Mouse (Mus musculus): ENCODE results near the gene Foxp1. TPM values are rescaled to one million over a fixed set of nuclear protein-coding genes. Genes with fewer than 3 reads are reported as not detected.

The Foxp1 gene
- polyA plus RNA-seq, 1 experiment, result 88.7 TPM

DNA sequence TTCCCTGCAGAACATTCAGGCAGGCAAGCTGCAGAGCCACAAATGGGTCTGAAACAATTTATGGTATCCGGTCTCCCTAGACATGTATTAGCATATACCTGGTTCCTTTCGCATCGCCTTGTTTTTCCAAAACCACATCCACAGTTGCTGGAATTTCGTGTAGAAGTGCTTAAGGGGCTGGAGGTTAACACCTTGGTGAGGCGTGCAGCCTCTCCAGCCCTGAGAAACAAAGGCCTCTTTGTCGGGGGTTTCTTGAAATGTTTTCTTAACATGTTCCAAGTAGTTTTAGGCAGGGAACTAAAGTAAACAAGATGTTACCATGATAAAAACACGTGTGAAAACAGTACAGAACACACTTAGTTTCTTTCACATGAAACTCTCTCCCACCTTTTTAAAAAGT, 550.1 kb downstream of the Foxp1 start:
- no peak for TF ChIP-seq GATA1 (IDR thresholded peaks at IDR 0.05; ENCODE audit: low read length)

DNA sequence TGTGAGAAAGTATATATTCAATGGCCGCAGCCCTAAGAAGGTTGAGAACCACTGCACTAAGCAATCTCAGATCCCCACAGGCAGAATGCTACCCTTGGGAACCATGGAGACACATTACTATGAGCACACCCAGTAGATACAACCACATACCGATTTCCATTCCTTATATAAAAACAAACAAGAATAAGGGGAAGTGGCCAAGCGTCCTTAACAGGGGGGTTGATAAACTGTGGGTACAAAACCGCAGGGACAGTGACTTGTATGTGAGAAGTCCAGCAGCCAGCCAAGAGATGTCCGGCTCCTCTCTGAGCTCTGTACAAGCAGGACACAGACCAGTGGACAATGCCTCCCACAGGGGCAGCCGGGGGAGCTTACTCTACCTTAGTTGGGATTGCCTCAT, 563.2 kb downstream of the Foxp1 start:
- TF ChIP-seq GATA1 (IDR thresholded peaks at IDR 0.05; ENCODE audit: low read length), result no peak

DNA sequence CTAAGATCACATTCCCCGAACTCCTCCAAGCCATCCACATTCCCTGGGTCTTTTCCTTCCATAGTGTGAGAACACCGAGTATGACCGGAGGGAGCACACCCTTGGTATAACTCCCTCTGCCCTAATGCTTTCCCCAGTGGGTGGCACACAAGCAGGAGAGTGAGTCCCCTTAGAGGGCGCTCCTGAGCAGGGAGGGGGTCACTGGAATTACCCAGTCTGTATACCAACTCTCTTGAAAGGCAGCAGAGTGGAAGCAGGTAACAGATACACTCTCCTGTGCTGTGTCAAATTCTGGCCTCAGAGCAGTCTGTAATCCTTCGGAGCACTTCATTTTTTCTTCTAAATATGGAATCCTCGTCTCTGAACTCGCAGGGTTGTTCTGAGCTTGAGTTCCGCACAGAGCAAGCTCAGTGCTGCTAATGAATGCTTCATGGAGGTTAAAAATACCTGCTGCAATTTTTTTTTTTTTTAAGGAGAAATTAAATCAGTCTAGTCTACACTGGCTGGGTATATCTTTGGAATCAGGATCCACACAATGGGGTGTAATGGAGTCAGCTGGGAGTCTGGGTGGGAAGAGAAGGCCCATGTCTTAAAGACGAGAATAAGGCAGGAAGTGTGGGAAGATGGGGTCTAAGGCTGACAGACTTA, 565.9 kb downstream of the Foxp1 start:
- no peak for TF ChIP-seq GATA1 (IDR thresholded peaks at IDR 0.05; ENCODE audit: low read length)

DNA sequence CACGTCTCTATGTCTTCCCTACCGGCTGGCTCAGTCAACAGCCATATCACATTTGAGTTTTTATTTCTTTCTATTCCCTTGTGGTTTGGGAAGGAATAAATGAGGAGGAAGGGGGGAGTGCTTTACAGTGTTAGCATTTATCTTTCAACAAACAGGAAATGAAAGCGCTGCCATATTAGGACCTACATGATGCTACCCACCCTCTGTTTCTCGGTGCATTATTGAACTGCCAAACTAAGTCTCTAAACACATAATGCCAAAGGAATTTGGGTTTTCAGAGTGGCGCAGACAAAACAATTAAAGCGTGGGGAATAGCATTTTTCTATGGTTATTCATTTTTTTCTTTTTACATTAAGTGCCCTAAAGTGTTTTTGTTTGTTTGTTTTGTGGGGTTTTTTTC, 566.8 kb downstream of the Foxp1 start:
- no peak for TF ChIP-seq GATA1 (IDR thresholded peaks at IDR 0.05; ENCODE audit: low read length)

DNA sequence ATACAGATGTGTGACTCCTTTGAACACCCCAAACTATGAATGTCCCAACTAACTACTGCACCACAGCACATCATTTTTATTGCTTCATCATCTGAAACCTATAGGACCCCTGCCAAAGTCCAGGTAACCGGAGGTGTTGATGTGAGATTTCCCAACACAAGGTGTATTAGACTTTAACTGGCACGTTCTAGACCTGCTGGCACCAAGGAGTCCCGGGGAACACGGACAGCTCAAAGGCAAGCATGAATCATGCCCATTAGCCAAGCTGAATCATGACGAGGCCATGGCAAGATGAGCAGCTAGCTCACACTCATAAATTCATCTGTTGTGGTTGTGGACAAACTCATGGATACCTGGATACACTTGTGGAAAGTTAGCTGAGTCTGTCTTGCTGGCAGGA, 568.1 kb downstream of the Foxp1 start:
- no peak for TF ChIP-seq GATA1 (IDR thresholded peaks at IDR 0.05; ENCODE audit: low read length)

DNA sequence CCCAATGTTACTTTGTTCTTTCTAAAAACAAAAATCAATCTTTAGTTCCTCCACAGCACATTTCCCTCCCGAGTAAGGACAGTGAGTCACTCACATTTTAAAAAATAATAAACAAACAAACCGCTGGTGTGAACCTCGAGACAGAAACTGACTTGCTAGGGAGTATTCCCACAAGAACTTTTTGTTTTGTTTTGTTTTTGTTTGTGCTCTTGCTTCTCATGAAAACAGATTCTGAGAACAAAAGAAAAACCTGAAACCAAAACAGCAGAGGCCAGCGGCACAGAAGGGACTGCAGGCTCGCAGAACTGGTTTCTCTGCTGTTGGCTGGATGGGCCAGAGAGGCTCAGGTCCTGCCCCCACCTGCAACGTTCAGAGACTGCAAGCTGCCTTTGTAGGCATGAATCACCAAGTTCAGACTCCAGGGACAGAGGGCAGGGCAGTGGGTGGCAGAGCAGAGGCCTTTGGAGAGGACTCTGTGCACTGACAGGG, 572.8 kb downstream of the Foxp1 start:
- TF ChIP-seq GATA1 (IDR thresholded peaks at IDR 0.05; ENCODE audit: low read length), result no peak

DNA sequence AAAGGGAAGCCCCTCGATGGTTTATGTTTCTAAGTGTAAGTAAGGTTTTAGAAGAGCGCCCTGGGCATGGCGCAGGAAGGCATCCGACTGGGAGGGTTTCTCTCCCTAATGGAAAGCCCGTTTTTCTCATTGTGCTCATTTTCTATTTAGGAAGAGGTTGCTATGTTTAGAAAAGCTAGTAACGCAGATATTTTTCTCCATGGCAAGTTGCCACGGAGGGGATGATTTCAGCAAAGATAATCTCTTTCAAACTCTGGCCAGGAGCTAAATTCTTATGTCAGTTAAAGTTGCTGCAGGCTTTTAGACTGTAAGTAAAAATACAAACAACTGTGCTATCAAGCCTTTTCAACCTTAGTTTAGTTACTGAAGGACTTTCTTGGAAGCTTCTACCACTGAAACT, 573.2 kb downstream of the Foxp1 start:
- no peak for TF ChIP-seq GATA1 (IDR thresholded peaks at IDR 0.05; ENCODE audit: low read length)

DNA sequence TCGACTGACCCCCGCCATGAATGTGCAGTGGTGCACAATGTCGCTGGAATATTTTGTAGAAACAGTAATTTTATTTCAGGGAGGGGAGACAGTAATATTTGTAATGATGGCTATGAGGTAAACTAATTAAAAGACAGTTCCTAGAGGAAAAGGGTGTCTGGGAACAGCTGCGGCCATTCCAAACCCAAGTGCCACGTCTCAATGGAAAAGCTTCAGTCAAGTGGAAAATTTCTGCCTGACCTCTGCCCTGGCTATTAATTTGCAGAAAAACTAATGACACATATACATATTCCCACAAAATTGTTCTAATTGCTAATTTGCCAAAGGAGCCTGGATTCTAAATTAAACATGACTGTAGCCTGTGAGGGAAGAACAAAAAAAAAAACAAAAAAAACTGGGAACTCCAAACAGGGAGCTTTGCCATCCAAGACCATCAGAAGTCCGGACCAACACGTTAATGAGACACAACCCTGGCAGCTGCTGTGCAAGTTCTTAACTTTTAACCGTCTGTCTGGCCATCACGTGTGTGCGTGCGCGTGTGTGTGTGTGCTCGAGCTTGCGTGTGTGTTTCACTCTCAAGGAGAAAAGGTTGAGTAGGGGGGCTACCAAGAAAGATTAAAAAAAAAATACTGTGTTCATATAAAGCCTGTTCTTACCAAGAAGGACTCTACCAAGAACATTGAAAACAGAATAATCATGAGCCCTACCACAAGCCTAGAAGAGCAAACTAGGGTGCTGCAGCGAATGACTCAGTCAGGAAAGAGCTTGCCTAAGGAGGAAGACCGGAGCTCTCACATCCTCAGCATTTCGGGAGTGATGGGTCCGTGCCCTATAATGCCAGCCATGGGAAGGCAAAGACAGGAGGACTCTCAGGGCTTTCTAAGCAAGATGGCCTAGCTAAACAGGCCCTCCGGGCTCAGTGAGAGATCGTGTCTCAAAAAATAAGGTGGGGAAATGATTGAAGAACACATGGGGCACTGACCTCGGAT, 574.1 kb downstream of the Foxp1 start:
- TF ChIP-seq GATA1 (IDR thresholded peaks at IDR 0.05; ENCODE audit: low read length), result no peak

DNA sequence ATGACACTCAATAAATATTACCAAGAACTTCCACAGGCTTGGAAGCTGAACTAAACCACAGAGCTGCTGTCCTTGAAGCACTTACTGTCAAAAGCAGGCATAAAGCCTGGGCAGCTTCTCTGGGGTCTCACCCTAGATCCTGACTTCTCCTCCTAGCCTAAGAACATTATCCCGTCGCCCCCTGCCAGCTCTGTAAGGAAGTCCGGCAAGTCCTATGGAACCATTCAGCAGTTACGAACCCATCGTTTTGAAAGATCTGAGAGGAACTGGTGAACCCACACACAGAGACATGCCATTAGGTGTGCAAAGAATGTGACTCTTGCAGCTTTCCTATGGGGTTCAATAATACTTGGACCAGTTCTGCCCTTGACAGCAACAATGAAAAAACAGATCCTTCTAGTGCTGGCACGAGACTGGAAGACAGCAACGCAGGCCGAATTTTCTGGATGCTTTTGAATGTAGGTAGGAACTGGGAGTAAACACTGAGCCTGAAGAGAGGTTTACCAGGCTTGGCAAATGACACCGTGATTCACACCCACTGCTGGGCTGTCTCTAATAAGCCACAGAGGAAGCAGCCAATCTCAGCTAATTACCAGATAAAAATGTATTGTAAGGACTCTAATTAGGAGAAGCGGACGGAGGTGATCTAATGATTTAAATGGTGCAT, 574.9 kb downstream of the Foxp1 start:
- TF ChIP-seq GATA1 (IDR thresholded peaks at IDR 0.05; ENCODE audit: low read length), result no peak

DNA sequence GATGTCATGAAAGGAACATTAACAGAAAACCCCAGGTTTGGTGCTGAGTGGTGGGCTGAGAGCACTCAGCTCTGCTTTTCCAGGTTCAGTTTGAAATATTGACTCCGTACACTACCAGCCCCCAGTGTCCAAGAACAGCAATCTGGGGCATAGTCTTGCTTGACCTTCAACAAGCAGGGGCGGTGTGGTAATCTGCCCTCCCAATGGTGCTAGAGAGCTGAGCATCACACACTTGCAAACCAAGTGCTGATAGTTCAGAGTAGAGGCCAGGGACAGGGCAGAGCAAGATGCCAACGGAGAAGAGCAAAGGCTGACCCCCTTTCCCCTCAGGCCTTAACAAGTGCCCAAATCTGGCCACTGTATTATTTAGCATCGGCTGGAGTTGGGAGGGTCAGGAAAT, 575.8 kb downstream of the Foxp1 start:
- TF ChIP-seq GATA1 (IDR thresholded peaks at IDR 0.05; ENCODE audit: low read length), result no peak

DNA sequence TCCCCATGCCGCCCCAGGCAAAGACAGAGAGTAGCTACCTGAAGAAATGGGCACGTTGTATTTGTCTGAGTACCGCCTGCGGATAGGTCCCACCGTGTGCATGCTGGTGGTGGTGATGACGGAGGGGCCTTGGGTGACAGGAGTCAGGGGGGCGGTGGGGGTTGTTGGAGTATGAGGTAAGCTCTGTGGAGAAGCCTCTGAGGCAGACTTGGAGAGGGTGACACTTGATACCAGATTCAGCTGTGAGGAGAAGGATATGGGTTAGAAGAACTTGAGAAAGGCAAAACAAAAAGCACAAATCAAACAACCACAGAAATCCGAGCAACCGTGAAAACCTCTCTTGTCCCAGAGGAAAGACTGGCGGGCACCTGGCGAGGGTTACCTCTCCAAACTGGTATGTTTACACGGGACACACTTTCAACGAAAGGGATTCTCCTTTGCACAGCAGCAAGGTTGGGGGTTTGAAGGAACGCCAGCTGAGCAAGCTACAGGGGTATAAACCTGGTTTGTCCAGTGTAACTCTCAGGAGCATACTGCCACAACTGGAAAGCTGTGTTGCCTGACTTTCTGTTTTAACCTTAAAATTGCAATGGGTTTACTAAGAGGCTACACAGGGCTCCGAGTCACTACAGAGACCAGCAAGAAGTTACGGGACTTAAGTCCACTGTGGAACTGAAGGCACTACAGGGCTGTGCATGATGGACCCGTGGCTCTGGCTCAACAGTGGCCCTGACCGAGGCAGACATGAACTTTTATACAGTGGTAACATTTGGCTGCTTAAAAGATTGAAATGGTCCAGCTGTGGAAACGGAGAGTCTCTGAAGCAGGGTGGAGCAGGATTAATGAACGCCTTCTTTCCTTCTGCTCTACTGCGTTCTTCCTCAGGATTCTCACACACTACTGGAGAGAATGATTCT, 576.8 kb downstream of the Foxp1 start:
- no peak for TF ChIP-seq GATA1 (IDR thresholded peaks at IDR 0.05; ENCODE audit: low read length)

DNA sequence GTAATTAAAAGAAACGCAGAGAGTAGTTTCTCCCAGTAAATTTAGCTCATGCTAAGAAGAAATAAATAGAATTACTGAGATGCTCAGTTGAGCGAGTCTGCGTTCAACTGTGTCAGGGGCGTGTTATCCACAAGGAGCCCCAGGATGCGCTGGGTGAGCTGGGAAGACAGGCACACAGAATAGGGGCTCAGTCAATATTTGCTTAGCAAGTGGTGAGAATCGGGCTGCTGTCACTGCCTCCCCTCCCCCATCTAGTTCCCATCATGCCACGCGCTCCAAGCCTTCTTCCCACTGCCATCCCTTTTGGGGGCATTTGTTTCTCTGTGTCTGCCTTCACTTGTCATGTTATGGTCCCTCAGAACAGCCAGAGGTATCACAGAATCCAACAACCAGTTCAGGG, 584.2 kb downstream of the Foxp1 start:
- TF ChIP-seq GATA1 (IDR thresholded peaks at IDR 0.05; ENCODE audit: low read length), result no peak

DNA sequence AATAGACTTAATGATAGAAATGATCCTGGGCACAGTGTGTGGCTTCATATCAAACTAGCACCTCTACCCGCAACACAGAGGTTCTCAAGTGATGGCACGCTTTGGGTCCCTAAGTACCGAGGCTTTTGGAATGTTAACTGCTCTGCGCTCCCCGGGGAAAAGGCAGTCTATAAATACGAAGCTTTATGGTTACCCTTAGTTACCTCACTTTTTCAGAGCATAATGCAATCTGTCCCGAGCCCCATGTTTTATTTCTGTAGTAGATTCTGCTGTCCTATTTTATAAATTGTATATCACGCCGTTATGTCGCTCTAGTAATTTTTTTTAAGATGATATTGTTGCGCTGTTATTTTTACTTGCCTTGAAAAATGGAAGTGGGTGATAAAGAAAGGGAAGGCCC, 585.0 kb downstream of the Foxp1 start:
- TF ChIP-seq GATA1 (IDR thresholded peaks at IDR 0.05; ENCODE audit: low read length), result no peak

DNA sequence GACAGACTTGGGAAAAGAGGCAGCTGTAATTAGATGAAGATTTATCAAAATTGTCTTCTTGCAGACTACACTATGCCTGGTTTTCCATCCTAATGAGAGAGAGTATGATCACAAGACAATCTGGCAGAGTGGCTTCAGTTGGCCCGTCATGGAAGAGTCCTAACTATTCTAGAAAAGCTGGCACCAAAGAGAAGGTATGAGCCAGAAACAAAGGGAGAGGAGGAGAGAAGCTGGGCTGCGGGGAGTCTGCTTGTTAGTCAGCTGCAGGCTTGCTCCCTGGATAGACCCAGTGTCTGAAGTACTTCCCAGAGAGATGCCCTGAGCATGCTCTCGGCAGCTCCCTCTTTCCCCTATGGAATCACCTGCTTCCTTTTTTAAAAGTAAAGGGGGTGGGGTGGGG, 586.1 kb downstream of the Foxp1 start:
- no peak for TF ChIP-seq GATA1 (IDR thresholded peaks at IDR 0.05; ENCODE audit: low read length)

DNA sequence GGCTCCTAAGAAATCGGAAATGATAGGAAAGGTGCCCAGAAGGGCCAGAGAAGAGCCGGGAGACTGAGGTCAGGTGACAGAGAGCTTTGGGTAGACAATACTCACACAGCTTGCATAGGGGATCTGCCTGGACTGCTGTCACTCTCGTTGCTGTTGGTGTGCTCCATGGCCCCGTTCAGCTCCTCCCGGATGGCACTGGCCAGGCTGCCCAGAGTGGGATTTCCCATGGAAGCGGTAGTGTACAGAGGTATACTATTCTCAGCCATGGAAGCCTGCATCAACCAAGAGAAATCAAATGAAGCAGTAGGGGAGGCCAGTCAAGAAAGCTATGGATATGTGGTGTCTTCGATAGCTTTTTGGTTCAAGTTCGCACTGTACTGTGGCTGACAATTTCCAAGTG, 587.4 kb downstream of the Foxp1 start:
- TF ChIP-seq GATA1 (IDR thresholded peaks at IDR 0.05; ENCODE audit: low read length), result no peak

Measured in G1E-ER4 (cell line).